Mouse (Mus musculus): ENCODE results near the gene Olfr1026.

Gene Olfr1026

GRCm38 (mm10) chr2:85921258-85921657 is at the start of gene Olfr1026:
TSS of gene Olfr1026 (plus strand) at chr2:85921558.
- H3K27me3 ChIP-seq (ENCODE audit: control insufficient read depth, insufficient read depth, low read length, poor library complexity, severe bottlenecking) = no peaks in the 10 kb centered on the region
- DNase-seq (ENCODE audit: low read depth, low spot score) = no peak
- no peaks in the 10 kb centered on the region for H3K36me3 ChIP-seq (ENCODE audit: control insufficient read depth, insufficient read depth, low read length, poor library complexity, severe bottlenecking)

- no peak for DNase-seq (ENCODE audit: low read depth, low spot score)
- no peaks in the 10 kb centered on the region for H3K27me3 ChIP-seq (ENCODE audit: control insufficient read depth, insufficient read depth, low read length, poor library complexity, severe bottlenecking)
- H3K36me3 ChIP-seq (ENCODE audit: control insufficient read depth, insufficient read depth, low read length, poor library complexity, severe bottlenecking) = no peaks in the 10 kb centered on the region
These were observed 36.0 kb upstream of the Olfr1026 start, which contains the start of gene Olfr1023 for GRCm38 (mm10) chr2:85885340-85885739. TSS of gene Olfr1023 (plus strand) at chr2:85885640.

- no peak for DNase-seq (ENCODE audit: low read depth, low spot score)
- Histone ChIP-seq H3K27me3 (ENCODE audit: control insufficient read depth, insufficient read depth, low read length, poor library complexity, severe bottlenecking) (no peaks in the 10 kb centered on the region), H3K36me3 (ENCODE audit: control insufficient read depth, insufficient read depth, low read length, poor library complexity, severe bottlenecking) (no peaks in the 10 kb centered on the region)
These were observed 16.4 kb upstream of the Olfr1026 start, which contains the start of gene Olfr1024 for GRCm38 (mm10) chr2:85904952-85905351. TSS of gene Olfr1024 (minus strand) at chr2:85905052.

GRCm38 (mm10) chr2:85913197-85913596 is 8.2 kb upstream of the Olfr1026 start:
- no peaks in the 10 kb centered on the region for H3K36me3 ChIP-seq (ENCODE audit: control insufficient read depth, insufficient read depth, low read length, poor library complexity, severe bottlenecking)
- no peak for DNase-seq (ENCODE audit: low read depth, low spot score)
- no peaks in the 10 kb centered on the region for H3K27me3 ChIP-seq (ENCODE audit: control insufficient read depth, insufficient read depth, low read length, poor library complexity, severe bottlenecking)

- DNase-seq (ENCODE audit: low read depth, low spot score) = no peak
- Histone ChIP-seq H3K27me3 (ENCODE audit: control insufficient read depth, insufficient read depth, low read length, poor library complexity, severe bottlenecking) (no peaks in the 10 kb centered on the region), H3K36me3 (ENCODE audit: control insufficient read depth, insufficient read depth, low read length, poor library complexity, severe bottlenecking) (no peaks in the 10 kb centered on the region)
These were observed 6.5 kb upstream of the Olfr1026 start, which contains the start of gene Olfr1025-ps1 for GRCm38 (mm10) chr2:85914893-85915292. TSS of gene Olfr1025-ps1 (plus strand) at chr2:85915193.

- no peaks in the 10 kb centered on the region for H3K27me3 ChIP-seq (ENCODE audit: control insufficient read depth, insufficient read depth, low read length, poor library complexity, severe bottlenecking)
- no peak for DNase-seq (ENCODE audit: low read depth, low spot score)
- no peaks in the 10 kb centered on the region for H3K36me3 ChIP-seq (ENCODE audit: control insufficient read depth, insufficient read depth, low read length, poor library complexity, severe bottlenecking)
These were observed 28.8 kb downstream of the Olfr1026 start, which contains the start of gene Olfr1028 for GRCm38 (mm10) chr2:85950137-85950536. TSS of gene Olfr1028 (plus strand) at chr2:85950437.

GRCm38 (mm10) chr2:85973595-85973994 is 52.2 kb downstream of the Olfr1026 start, which contains the start of gene Olfr1029:
TSS of gene Olfr1029 (plus strand) at chr2:85973895.
- no peaks in the 10 kb centered on the region for H3K36me3 ChIP-seq (ENCODE audit: control insufficient read depth, insufficient read depth, low read length, poor library complexity, severe bottlenecking)
- H3K27me3 ChIP-seq (ENCODE audit: control insufficient read depth, insufficient read depth, low read length, poor library complexity, severe bottlenecking) = no peaks in the 10 kb centered on the region
- DNase-seq (ENCODE audit: low read depth, low spot score) = no peak
